Mouse (Mus musculus) liver, adult 2 months (tissue): ENCODE results near the gene Guf1. TPM values are rescaled to one million over a fixed set of nuclear protein-coding genes. Genes with fewer than 3 reads are reported as not detected.

ENCODE experiments used
- DNase-seq: peaks from one replicate; pipeline ENCODE4 v3.0.0-alpha.2; 2011; ENCODE audit warnings: low read depth, low spot score; ENCODE audit errors: extremely low read depth
- H3K27ac ChIP-seq: fragments of 200-500 bp; replicated peaks from 2 replicates; pipeline ENCODE4 v1.5.1; 2012; ENCODE audit warnings: low read depth, mild to moderate bottlenecking, control low read depth, inconsistent platforms, low read length; ENCODE audit not compliant: insufficient read depth
- H3K27me3 ChIP-seq: fragments of 200-500 bp; 2 replicates; pipeline ENCODE4 v1.6.1; 2012; ENCODE audit warnings: mild to moderate bottlenecking, moderate library complexity, low read length, inconsistent platforms; ENCODE audit not compliant: control insufficient read depth, insufficient read depth
- H3K36me3 ChIP-seq: fragments of 200-500 bp; 2 replicates; pipeline ENCODE4 v1.6.1; 2012; ENCODE audit warnings: low read length, inconsistent platforms; ENCODE audit not compliant: control insufficient read depth, insufficient read depth
- H3K4me1 ChIP-seq: fragments of 200-500 bp; 2 replicates; pipeline ENCODE4 v1.6.1; 2011; ENCODE audit warnings: low read length; ENCODE audit not compliant: control insufficient read depth, insufficient read depth
- H3K4me3 ChIP-seq: fragments of 200-500 bp; 2 replicates; pipeline ENCODE4 v1.5.1; 2011; ENCODE audit warnings: low read depth, mild to moderate bottlenecking, control low read depth, low read length, moderate library complexity; ENCODE audit not compliant: insufficient read depth
- H3K79me2 ChIP-seq: fragments of 200-500 bp; 2 replicates; pipeline ENCODE4 v1.6.1; 2012; ENCODE audit warnings: inconsistent platforms, mild to moderate bottlenecking, low read length, moderate library complexity; ENCODE audit not compliant: control insufficient read depth, insufficient read depth
- H3K9ac ChIP-seq: fragments of 200-500 bp; 2 replicates; pipeline ENCODE4 v1.6.1; 2012; ENCODE audit warnings: low read depth, mild to moderate bottlenecking, control low read depth, inconsistent platforms, low read length
- CTCF ChIP-seq: fragments of 200-500 bp; IDR thresholded peaks from 2 replicates; pipeline ENCODE4 v1.5.1; 2011; ENCODE audit warnings: low read depth, low read length, control low read depth
- POLR2A ChIP-seq: fragments of 200-500 bp; IDR thresholded peaks from 2 replicates; pipeline ENCODE4 v1.6.1; 2011; ENCODE audit warnings: low read length, control low read depth; ENCODE audit not compliant: insufficient read depth; ENCODE audit errors: extremely low read depth
- WGBS: fragments of 180-500 bp; shearing (Covaris S2); methylation state at CpG from one replicate; pipeline ENCODE4 v1.1.7; 2018; 5-methylcytosine and 5-hydroxymethylcytosine counted together
- polyA plus RNA-seq: library from polyadenylated mRNA; depleted of rRNA; stranded (reverse); fragments of >200 nt; gene quantifications from 2 replicates; pipeline ENCODE4 v1.2.3, GENCODE M21; 2012; rRNA removed
- total RNA-seq: library from RNA; depleted of rRNA; stranded (reverse); fragments of >200 nt; gene quantifications from 2 replicates; pipeline ENCODE4 v1.2.3, GENCODE M21; 2014; rRNA removed

Guf1 gene
- total and polyA plus RNA-seq, 2 experiments: 4.0 to 18.9 TPM

DNA sequence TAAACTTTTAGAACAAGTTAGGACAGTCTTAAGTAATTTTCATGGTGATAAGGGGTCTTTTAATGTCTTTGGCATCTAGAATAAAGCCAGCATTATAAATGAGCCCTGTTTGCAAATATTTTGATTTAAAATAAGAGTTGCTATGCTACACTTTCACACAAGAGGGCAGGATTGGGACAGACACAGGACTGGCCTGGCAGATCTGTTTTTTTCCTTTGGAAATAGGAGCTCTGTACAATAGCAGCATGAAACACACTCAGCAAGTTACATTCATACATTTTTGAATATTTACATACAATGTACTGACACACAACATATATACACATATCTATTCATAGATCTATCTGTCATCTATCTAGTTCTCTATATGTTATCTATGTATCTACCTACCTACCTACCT lies 44.3 kb downstream of the Guf1 start:
- TF ChIP-seq POLR2A (no peak), CTCF (no peak)
- no peak overlapping the region for H3K4me3 ChIP-seq
- H3K27me3 ChIP-seq: no peaks in the 10 kb centered on the region
- H3K4me1 ChIP-seq: no peaks in the 10 kb centered on the region
- no peaks in the 10 kb centered on the region for H3K79me2 ChIP-seq
- peak; percentile 6 for DNase-seq
- no peak overlapping the region for H3K27ac ChIP-seq
- H3K9ac ChIP-seq: no peak overlapping the region
- no peaks in the 10 kb centered on the region for H3K36me3 ChIP-seq

DNA sequence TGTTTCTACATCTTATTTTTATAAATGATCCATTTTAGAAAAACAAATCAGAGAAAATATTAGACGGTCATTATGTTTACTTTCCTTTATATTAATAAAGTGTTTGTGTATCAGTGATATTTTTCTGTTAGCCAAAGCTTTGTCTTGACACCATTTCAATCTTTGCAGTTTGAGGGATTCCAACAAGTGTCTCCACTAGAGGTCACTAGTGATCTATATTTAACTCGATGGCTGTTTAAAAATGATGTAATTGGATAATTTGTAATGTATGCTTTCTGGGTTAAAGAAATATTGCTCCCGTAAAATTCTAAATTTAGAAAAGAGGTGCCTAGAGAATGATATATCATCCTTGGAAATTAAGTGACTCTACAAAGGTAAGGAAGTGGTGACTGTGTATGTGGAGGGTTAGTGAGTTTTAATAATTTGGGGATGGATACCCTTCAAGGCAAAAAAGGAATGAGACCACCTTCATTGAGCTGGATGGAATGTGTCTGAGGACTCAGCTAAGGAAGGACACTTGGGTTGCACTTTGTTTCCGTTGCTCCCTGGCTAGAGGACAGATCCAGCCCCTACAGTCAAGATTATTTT lies 56.6 kb downstream of the Guf1 start:
- Histone ChIP-seq H3K79me2 (no peaks in the 10 kb centered on the region), H3K4me3 (no peak overlapping the region), H3K36me3 (no peaks in the 10 kb centered on the region), H3K27ac (no peak overlapping the region), H3K27me3 (no peaks in the 10 kb centered on the region), H3K9ac (no peak overlapping the region), H3K4me1 (no peaks in the 10 kb centered on the region)
- WGBS: 17% methylated on average over 4 of the region's 4 CpGs
- DNase-seq: peak; percentile 20
- TF ChIP-seq CTCF (no peak), POLR2A (no peak)

DNA sequence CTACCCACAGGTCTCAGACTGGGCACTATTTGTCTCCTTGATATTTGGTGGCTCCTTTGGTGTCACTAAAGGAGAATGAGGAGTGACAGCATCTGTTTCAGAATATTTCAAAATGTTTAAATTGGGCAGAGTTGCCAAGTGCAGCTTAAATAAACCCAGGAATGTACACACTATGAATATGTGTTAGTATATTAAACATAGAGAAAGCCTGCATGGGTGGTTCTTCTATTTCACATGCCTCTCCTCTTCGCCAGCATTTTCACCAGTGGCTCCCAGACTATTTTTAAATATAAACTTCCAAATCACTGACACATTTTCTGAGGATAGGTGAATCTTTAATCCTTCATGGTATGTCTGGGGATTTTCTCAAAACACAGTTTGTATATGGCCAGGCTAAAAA lies 64.2 kb downstream of the Guf1 start:
- H3K4me3 ChIP-seq: no peak overlapping the region
- no peaks in the 10 kb centered on the region for H3K4me1 ChIP-seq
- H3K27me3 ChIP-seq: no peaks in the 10 kb centered on the region
- 60% methylated on average over 1 of the region's 1 CpGs for WGBS
- H3K9ac ChIP-seq: no peak overlapping the region
- no peaks in the 10 kb centered on the region for H3K36me3 ChIP-seq
- TF ChIP-seq POLR2A (no peak), CTCF (no peak)
- H3K79me2 ChIP-seq: no peaks in the 10 kb centered on the region
- no peak overlapping the region for H3K27ac ChIP-seq
- no peak for DNase-seq

Other genes starting within 250 kb of the Guf1 start
- 0.07 TPM in 1 of 2 replicates, not detected in the other for gene Kctd8, start 215.2 kb upstream of the Guf1 start, total RNA-seq
- not detected in 2 replicates for gene Kctd8, start 215.2 kb upstream of the Guf1 start, polyA plus RNA-seq
- gene Yipf7, start 14.3 kb upstream of the Guf1 start, total RNA-seq: not detected in 2 replicates
- gene Yipf7, start 14.3 kb upstream of the Guf1 start, polyA plus RNA-seq: not detected in 2 replicates
- gene Gnpda2, start 35.4 kb downstream of the Guf1 start, total RNA-seq: 4.0 and 6.9 TPM in 2 replicates
- gene Gnpda2, start 35.4 kb downstream of the Guf1 start, polyA plus RNA-seq: 2.6 and 3.8 TPM in 2 replicates